Mouse (Mus musculus): ENCODE results near the gene Synpo2l. TPM values are rescaled to one million over a fixed set of nuclear protein-coding genes. Genes with fewer than 3 reads are reported as not detected.

The Synpo2l gene
- 0.47 TPM for polyA plus RNA-seq (2014; fragmentation: Illumina TruSeq; extraction: RNeasy Lipid Tissue Mini Kit (QIAGEN cat#74804); ENCODE audit: low read depth, low replicate concordance)

GRCm38 (mm10) chr14:20668154-20668810 is at the start of gene Synpo2l:
Gene Synpo2l, minus strand, starts transcription at chr14:20668354.

DNA sequence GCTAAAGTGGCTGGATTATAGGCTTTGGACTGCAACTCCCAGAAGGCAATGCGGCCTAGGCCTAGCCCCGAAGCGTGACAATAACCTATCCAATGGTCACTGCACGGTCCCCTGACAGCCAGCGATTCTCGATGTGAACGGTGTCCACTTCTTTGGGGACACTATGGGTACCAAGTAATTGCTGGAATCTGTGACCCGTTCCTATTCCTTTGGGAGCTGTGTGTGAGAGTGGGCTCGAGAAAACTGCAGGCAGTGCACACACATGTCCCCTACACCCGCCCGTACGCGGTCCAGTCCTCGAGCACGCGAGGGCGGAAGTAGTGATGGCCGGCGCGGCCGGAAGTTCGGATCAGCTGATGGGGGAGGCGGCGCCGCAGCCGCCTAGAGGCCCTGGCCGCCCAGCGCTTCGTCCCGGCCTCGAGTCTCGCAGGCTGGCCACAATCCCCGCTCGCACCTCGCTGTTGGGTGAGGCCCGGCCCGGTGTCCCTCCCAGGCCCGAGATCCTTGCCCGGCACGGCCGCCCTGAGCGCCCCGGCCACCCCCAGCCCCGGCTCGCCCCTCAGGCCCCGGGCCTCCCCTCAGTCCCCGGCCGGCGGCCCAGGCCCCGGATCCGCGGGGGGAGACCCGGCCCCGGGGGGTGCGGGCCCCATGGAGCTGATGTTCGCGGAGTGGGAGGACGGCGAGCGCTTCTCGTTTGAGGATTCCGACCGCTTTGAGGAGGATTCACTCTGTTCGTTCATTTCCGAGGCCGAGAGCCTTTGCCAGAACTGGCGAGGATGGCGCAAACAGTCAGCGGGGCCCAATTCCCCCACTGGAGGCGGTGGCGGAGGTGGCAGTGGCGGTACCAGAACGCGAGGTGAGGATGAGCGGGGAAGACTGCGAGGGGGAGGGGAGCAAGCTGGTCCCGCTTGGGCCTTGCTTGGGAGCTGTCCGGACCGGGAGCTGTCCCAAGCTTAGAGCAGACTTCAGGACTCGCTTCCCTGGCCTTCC is 39.3 kb upstream of the Synpo2l start, which contains the start of gene Zswim8:
Zswim8 (plus strand) TSS at position 352 of the 990 bp plus-strand sequence.

GRCm38 (mm10) chr14:20702741-20703381 is 34.7 kb upstream of the Synpo2l start, which contains the start of gene Chchd1:
Gene Chchd1, plus strand, starts transcription at chr14:20703006.

GRCm38 (mm10) chr14:20694884-20695760 is 27.0 kb upstream of the Synpo2l start, which contains the start of gene Fut11:
Gene Fut11, plus strand, starts transcription at chr14:20694968.

DNA sequence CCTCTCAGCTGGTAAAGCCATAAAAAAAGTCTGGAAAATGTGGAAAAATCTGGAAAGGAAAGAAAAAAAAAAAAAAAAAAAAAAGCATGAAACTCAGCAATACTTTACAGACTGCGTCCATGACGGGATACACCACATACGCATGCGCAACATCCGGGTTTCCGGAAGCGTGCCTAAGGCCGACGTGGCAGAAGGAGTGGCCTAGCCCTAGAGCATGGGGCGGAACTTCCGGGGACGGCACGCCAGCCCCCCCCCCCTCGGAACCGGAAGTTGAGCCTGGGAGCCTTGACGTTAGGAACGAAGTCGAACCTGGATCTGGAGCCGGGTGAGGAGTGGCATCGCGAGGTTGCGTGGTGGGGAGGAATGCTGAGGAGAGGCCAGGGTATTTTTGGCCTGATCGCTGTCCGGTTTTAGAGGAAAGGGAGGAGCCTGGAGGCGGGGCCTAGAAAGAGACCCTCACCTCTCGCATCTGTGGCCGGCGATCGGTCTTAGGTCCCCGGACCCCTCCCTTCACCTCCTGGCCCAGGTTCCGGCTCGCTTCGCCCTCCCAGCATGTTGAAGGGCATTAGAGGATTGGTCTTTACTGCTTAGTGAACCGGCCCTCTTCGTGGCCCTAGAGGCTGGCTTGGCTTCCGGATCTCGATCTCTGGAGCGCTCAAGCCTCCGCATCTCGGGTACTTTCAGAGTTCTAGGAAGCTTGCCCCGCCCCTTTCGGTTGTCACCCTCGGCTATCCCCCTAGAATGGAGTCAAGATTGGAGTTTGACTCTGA is 6.1 kb upstream of the Synpo2l start, which contains the start of gene Sec24c:
Sec24c (plus strand) TSS at position 245 of the 770 bp plus-strand sequence.

DNA sequence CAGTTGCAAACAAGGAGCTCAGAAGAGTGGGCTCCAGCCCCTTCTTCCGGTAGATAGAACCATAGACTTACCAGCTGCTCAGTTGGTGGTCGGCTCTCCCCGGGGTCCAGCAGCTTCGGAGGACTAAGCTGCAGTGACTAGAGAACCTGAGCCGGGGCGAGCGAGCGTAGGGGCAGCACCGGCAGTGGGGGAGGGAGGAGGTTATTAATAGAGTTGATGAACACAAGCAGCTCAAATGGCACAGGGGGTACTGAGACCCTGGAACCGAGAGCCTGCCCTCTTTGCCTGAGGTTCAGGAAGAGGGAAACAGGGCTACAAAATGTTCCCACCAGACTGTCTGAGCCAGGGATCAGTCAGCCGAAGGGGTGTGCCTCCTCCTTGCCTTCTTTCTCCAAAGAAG is 11.8 kb downstream of the Synpo2l start, which contains the start of gene Myoz1:
Myoz1 (minus strand) TSS at position 180 of the 400 bp plus-strand sequence.

GRCm38 (mm10) chr14:20640644-20641437 is 27.3 kb downstream of the Synpo2l start, which contains the start of gene Usp54:
Gene Usp54, minus strand, starts transcription at chr14:20641063.

Other genes with a start within 250 kb of the Synpo2l start
- 0.87 TPM for gene Cfap70, start 216.1 kb downstream of the Synpo2l start, polyA plus RNA-seq (2014; fragmentation: Illumina TruSeq; extraction: RNeasy Lipid Tissue Mini Kit (QIAGEN cat#74804); ENCODE audit: low read depth, low replicate concordance)
- 208 TPM for gene Anxa7, start 188.2 kb downstream of the Synpo2l start, polyA plus RNA-seq (2014; fragmentation: Illumina TruSeq; extraction: RNeasy Lipid Tissue Mini Kit (QIAGEN cat#74804); ENCODE audit: low read depth, low replicate concordance)
- gene Mss51, start 171.5 kb downstream of the Synpo2l start, polyA plus RNA-seq (2014; fragmentation: Illumina TruSeq; extraction: RNeasy Lipid Tissue Mini Kit (QIAGEN cat#74804); ENCODE audit: low read depth, low replicate concordance), result 1.2 TPM
- 254 TPM for gene Ppp3cb, start 121.8 kb downstream of the Synpo2l start, polyA plus RNA-seq (2014; fragmentation: Illumina TruSeq; extraction: RNeasy Lipid Tissue Mini Kit (QIAGEN cat#74804); ENCODE audit: low read depth, low replicate concordance)
- gene Usp54, start 27.3 kb downstream of the Synpo2l start, polyA plus RNA-seq (2014; fragmentation: Illumina TruSeq; extraction: RNeasy Lipid Tissue Mini Kit (QIAGEN cat#74804); ENCODE audit: low read depth, low replicate concordance), result 10.8 TPM
- 6.0 TPM for gene Myoz1, start 11.8 kb downstream of the Synpo2l start, polyA plus RNA-seq (2014; fragmentation: Illumina TruSeq; extraction: RNeasy Lipid Tissue Mini Kit (QIAGEN cat#74804); ENCODE audit: low read depth, low replicate concordance)
- 52.5 TPM for gene Sec24c, start 6.0 kb upstream of the Synpo2l start, polyA plus RNA-seq (2014; fragmentation: Illumina TruSeq; extraction: RNeasy Lipid Tissue Mini Kit (QIAGEN cat#74804); ENCODE audit: low read depth, low replicate concordance)
- 40.8 TPM for gene Fut11, start 26.6 kb upstream of the Synpo2l start, polyA plus RNA-seq (2014; fragmentation: Illumina TruSeq; extraction: RNeasy Lipid Tissue Mini Kit (QIAGEN cat#74804); ENCODE audit: low read depth, low replicate concordance)
- 142 TPM for gene Chchd1, start 34.7 kb upstream of the Synpo2l start, polyA plus RNA-seq (2014; fragmentation: Illumina TruSeq; extraction: RNeasy Lipid Tissue Mini Kit (QIAGEN cat#74804); ENCODE audit: low read depth, low replicate concordance)
- gene Zswim8, start 39.2 kb upstream of the Synpo2l start, polyA plus RNA-seq (2014; fragmentation: Illumina TruSeq; extraction: RNeasy Lipid Tissue Mini Kit (QIAGEN cat#74804); ENCODE audit: low read depth, low replicate concordance), result 9.0 TPM
- 2.2 TPM for gene Ndst2, start 66.2 kb upstream of the Synpo2l start, polyA plus RNA-seq (2014; fragmentation: Illumina TruSeq; extraction: RNeasy Lipid Tissue Mini Kit (QIAGEN cat#74804); ENCODE audit: low read depth, low replicate concordance)
- gene Camk2g, start 125.7 kb upstream of the Synpo2l start, polyA plus RNA-seq (2014; fragmentation: Illumina TruSeq; extraction: RNeasy Lipid Tissue Mini Kit (QIAGEN cat#74804); ENCODE audit: low read depth, low replicate concordance), result 47.6 TPM
- gene Plau, start 168.3 kb upstream of the Synpo2l start, polyA plus RNA-seq (2014; fragmentation: Illumina TruSeq; extraction: RNeasy Lipid Tissue Mini Kit (QIAGEN cat#74804); ENCODE audit: low read depth, low replicate concordance), result 15.6 TPM

All from adrenal gland, adult 10 weeks (tissue).